Mouse (Mus musculus) thymus, postnatal 14 days (tissue): ENCODE measurements around the gene Sspn.

Experiments
- DNase-seq: peaks from one replicate; pipeline ENCODE4 v3.0.0; 2021

Sspn gene

DNA sequence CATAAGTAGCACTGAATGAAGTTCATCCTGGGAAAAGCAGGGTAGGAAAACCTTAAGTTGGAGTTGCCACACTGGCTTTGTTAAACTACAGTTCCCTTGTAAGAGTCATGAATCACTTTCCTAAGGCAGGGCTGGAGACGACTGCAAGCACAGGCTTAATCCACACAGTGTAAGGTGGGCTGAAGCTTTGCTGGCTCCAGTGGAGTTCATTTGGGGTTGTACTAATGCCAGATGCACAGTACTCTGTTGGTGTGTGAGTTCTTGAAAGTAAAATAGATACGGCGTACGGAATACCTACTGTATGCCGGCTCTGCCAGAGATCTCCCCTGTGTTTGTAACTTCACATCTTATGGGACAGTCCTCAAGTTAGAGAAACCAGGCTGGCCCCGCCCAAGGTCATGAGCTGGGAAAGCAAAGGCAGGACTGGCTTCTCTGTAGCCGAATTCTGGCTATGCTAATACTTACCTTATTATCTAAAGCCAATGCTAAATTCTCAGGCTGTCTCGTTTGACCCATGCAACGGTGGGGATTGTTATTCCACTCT, 3.3 kb downstream of the Sspn start:
- no peak for DNase-seq

DNA sequence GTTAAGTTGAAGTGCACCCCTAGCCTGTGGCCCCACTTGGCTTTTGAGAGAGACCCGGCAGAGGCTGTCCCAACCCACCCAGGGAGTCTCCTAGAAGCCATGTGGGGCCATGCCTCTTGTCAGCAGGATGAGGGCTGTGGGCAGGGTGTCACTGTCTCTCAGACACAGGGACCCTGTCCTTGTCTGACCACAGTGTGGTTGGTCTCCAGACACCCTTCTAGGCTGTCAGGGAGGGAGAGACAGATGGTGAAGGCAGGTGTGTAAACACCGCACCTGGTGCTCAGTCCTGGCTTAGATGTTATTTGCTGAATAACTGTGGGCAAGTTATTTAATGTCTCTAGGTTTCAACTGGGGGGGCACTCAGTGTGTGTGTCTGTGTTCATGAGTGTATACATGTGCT, 4.5 kb downstream of the Sspn start:
- DNase-seq: no peak

DNA sequence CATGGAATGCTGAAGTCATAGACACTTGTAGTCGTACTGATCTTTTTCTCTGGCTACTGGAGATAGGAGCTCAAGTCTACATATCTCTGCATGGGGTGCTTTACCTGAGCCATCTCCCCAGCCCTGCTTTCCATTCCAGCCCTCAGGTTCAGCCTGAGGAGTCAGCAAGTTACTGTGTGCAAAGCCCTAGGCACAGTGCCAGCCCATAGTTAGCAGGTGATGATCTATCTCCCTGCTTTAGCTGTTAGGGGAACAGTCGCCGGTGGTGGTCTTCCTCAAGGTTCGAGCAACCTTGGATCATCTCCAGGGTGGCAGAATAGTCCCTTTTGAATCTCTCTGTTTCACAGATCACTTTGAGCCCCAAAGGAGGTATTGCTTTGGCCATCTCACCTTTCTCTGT, 5.1 kb downstream of the Sspn start:
- no peak for DNase-seq

DNA sequence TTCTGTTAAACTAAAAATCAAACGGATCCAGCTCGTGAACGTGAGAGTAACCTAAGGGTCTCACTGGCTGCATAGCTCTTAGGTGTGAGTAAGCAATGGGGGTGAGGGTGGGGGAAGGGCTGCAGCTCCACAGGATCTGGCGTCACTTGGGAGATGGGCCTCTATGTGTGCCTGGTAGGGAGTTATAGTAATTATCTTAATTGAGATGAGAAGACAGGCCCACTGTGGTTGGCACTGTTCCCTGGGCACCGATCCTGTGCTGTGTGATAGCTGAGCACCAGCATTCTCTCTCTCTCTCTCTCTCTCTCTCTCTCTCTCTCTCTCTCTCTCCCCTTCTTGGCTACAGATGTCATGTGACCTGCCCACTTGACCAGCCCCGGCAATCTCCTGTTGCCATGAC, 9.4 kb downstream of the Sspn start:
- no peak for DNase-seq

DNA sequence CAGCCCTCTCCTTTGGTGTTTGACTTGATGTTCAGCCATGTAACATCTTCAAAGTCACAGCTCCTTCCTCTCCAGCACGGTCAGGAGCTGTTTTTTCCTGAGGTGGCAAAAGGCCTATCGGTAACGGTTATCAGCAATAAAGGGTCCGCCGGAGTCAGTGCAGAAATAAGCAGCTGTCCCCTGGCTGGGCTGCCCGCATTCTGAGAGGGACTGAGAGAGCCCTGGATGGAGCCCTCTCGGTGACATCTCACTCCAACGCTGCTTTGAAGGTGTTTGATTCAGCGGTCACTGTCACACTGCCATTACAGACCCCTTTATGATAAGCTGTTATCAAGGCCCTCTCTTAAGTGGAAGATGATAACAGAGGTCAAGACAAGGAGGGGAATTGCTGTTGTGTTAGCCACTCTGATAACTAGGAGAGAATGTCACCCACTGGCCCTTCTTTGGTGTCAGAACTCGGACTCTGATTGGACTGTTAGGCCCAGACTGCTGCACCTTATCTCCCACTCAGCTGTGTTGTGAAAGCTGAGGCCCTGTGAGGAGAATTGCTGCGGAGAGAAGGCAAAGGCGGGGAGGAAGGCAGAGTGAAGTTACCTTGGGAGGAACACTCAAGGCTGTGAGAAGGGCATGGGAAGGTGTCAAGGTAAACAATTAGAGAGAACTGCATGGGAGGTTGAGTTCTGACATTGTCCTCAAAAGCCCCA, 11.0 kb downstream of the Sspn start:
- no peak for DNase-seq

DNA sequence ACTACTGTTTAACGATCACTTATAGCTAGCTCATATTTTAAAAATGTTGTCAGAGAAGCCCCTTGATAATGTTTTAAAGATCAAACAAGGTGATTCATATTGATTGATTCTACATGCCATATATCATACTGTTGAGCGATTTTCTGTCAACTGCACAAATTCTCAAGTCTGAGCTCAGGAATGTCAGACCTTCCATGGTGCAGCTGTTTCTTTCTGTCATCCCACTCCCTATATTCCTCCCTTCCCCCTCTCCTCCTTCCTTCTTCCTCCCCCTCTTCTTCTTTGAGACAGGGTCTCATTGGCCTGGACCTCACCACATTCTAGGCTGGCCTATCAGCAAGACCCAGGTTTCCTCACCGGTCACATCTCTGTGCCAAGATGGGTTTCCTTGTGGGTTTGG, 12.0 kb downstream of the Sspn start:
- DNase-seq: no peak

DNA sequence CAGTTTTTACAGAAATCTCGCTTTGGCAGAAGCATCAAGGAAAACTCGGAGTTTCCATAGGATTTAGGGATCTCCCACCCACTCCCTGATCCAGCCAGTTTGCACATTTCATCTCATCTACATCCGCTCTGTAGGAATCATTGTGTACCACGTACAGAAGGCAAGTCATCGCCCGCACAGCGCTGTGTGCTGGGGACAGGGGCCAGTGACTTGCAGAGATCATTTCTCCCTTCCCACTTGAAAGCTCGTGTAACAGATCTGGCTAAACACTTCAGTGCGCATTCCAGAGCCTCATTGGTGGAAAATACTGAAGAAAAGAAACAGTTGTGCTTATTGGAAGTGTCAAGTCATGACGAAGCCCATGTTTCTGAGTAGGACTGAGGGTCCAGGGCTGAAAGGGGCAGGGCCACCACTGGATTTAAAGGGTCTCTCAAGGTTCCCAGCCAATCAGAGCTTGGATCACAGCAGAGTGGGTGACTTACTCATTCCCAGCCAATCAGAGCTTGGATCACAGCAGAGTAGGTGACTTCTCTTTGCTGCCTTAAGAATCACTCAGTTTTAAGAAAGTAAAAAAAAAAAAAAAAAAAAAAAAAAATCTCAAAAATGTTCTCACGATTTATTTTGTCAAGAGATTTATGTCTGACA, 14.4 kb downstream of the Sspn start:
- no peak for DNase-seq

DNA sequence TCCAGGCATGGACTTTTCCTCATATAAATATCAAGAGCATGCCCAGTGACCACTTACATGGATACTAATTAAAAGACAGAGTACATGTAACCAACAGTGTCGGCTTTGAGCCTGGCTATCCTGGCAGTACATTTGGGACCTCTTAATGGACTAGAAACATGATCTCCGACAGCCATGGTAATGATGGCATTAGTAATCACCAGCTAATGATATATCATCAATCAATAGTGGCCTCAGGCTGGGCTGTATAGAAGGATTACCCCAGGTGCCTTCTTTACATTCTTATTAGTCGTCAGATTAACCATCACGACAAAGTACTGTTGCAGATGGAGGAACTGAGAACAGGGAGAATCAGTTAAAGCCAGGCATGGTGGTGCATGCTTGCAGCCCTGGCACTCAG, 17.6 kb downstream of the Sspn start:
- DNase-seq: no peak

DNA sequence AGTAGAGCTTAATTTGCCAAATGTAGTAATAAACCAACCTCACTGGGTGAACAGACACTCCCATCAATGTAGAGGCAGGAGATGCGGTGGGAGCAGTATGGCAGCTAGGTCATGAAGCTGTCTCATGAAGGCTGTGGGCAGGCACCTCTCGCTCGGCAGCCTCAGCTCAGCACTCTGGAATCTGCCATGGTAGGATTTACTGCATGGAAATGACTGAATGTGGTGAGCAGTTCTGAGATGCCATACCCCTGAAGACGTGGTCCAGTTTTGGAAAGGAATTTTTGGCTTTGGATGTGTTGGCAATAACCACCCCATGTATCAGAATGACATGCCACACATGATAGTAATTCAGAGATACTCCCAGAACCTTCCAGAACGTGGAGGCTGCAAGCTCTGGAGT, 19.2 kb downstream of the Sspn start:
- no peak for DNase-seq

DNA sequence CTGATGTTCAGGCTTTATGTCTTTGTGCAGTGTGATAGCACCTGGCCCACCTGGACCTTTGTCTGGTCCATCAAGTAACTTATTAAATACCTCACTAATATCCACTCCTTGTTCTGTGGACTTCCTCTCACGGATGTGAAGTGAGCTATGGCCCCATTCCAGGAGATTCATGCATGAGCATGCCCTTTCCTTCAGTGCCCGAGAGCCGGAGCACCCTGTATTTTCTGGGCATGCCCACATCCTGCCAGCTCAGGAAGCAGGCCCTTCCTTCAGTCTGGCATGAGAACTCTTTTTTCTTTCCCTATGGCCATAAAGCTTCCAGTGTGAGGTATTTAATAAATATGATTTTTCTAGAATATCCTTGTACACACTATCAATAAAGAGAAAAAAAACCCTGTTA, 21.2 kb downstream of the Sspn start:
- no peak for DNase-seq

DNA sequence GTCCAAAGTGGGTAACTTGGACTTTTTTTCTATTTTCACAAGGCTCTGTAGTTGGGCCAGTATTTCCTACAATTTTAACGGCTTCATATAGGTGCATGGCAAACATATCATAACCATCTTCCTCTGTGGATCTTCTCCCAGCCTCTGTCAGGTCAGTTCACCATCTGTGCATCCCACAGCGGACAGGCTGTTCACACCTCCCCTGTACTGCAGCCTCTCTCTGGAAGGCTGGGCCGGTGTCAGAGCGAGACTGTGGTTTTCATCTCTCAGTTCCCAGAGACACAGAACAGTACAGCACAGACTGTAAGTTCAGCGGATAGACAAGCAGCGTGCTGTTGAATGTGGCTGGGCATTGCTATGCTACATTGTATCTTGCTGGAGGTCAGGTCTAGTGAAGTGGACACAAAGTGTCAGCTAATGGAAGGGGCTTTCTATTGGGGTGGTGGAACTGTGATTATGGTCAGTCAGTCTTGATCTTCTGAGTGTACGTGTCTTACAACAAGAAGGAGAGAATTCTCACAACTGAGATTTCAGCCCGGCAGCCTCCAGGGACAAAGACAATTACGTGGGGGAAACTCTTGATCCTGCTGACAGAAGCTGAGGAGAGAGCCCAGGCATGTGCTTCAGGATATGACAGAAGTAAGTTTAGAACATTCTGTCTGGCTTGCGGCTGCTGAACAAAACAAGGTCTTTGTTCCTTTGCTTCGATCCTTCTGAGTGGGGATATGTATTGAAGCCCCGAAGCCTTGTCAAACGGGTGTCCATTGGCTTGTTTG, 21.9 kb downstream of the Sspn start:
- no peak for DNase-seq

DNA sequence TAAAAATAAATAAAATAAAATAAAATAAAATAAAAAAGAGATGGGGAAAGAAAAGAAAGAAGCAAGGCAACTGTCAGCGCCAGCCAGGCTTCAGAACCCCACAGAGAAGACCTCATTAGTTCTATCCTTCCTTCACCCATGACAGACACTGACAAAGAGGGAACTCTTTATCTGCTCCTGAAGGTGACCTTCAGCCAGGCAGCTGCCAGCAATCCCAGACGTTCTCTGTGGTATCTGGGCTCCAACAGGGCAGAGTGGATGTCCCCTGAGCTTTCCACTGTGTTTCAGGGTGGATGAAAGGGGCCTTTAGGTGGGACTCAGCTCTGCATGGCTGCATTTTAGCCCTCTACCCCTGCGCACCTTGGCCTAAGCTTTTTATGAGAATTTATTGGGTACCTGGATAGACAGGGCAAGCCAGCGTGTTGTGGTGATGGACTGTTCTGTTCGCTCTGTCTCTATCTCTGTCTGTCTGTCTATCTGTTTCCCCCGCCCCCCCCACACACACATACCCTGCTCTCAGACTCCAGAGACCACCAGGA, 26.1 kb downstream of the Sspn start:
- no peak for DNase-seq

DNA sequence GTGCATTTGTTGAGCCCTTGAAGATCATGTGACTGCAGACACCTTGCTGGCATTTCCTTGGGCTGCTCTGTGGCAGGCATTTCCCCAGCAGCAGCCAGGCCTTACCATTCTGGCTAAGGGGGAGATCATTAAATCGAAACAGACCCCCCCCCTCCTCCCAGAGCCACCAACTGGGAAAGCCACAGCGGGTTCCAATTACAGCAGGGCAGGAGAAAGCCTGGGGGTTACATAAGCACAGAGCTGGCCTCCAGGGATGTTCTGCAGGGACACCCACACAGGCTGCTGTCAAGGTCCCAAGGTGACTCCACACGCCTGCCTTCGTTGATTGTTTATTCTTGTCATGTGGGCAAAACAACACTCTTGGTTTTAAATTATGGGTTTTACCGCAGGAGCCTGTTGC, 26.6 kb downstream of the Sspn start:
- no peak for DNase-seq

DNA sequence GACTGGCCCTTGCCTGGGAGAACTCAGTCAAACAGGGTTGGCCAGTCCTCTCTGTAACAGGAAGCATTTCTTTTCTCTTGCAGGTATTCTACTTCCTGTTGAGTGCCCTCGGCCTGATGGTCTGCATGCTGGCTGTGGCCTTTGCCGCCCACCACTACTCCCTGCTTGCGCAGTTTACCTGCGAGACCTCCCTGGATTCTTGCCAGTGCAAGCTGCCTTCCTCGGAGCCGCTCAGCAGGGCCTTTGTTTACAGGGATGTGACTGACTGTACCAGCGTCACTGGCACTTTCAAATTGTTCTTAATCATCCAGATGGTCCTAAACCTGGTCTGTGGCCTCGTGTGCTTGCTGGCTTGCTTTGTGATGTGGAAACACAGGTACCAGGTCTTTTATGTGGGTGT, 29.6 kb downstream of the Sspn start:
- DNase-seq: no peak

DNA sequence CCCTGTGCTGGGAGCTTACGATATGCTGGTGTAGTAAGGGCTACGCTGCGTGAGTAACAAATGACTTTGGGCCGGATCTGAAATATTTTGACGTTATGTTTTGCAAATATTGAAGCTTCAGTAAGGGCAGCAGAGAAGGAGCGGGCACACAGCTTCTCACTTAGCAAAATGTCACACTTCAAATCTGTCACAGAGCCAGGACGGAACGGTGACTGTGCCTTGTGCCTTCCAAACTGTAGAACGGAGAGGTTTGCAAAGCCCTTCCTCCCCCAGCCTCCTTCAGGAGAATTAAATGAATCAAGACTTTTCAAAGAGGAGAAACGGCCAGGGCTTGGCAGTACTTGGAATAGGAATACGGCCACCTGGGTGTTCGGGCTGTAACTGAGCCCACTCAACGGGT, 32.5 kb downstream of the Sspn start:
- DNase-seq: no peak

DNA sequence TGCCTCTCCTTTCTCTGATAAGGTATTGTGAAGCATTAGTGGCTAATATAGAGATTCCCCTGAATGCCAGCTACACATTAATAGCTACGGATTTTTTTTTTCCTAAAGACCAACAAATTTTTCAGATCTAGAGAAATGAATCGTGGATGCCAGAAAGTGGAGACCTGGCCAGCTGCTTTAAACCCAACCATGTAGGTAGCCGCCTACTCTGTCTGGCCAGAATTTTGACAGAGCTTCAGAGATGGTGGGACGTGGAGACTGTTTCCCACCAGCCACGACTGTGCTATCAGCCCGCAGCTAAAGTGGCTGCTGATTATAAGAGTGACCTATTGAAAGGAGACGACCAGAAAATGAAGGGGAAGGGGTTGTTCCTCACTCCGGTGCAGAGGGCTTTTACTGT, 36.3 kb downstream of the Sspn start:
- DNase-seq: no peak

DNA sequence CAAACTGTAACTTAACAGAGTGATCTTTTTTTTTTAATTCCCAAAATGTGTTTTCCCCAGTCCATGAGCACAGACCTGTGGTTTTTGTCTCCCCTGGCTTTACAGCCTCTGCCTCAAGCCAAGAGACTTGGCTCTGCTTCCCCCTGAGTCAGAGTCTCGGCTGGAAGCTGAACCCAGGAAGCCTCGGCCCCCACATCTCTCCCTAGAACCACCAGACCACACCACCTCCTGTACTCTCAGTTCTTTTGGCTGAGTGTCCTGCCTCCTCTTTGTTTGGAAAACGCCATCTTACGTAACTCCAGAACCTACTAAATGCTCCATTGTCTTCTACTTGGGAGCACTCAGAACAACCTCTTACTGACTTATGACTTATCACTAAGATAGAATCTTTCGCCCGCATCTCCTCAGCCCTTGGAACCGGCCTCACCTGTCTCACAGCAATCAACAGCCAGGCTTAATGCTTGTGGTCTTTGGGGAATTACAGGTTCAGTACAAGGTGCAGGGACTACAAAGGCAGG, 36.9 kb downstream of the Sspn start:
- DNase-seq: no peak

DNA sequence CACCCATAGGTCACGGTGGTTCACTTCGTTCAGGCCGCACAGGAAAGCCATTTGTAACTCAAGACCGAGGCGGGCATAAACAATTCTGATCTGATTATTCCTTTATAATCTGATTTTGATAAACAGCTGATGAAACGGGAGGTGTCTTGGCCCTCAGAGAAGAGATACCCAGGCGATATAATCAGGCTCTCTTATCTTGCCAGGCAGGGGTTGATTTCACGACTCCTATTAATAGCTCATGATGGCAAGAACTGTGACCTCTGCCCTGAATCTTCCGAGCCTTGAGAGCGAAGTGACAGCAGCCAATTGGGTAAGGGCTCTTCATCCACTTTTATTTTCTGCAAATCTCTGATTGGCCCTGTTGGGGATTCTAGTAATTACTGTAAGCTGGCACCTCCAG, 37.4 kb downstream of the Sspn start:
- no peak for DNase-seq

DNA sequence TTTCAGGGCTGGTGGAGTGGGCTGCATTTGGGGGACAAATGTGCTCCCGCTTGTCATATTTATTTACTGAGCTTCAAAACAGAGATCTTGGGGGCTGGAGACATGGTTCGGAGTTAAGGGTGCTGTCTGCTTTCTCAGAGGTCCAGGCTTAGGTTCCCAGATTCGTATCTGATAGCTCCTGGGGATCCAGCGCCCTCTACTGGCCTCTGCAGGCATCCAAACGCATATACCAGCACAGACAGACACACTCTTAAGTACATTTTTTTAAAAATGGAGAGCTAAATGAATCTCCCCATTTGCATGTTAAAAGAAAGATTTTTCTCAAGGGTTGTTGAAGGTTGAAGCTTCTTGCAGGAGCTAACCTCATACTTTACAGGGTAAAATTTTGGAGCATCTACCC, 38.1 kb downstream of the Sspn start:
- DNase-seq: peak; percentile 10

DNA sequence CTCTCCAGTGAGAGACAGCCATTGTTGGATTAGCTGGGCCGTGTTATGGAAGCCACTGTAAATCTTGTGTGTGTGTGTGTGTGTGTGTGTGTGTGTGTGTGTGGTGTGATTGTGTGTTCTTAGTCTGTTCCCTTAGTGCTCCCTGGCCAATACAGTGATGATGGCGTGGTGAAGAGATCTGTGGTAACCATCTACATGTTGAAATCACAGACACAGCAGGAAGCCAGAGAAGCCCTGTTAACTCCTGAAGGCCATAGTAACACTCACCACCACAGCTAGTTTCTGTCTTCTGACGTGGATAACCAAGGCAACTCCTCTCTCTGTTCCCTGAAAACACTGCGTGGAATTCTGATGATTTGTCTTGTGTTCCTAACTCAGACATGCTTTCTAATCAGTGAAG, 40.7 kb downstream of the Sspn start:
- DNase-seq: no peak

DNA sequence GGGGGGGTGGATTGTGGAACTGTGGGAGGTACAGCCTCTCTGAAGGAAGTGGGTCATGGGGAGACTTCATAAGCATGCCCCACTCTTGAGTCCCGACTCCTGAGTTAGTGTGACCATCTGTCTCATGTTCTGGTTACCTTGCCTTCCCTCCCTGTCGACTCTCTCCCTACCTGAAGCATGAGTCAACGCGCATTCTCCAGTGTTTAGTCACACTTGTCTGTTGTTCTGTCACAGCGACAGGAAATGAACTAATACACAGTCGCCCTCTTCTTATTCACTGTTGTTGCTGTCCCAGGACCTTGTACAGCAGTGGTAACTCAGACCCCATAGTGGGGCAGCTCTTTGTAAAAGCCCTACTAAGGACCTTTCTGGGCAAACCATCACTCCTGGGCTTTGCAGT, 41.4 kb downstream of the Sspn start:
- DNase-seq: no peak

DNA sequence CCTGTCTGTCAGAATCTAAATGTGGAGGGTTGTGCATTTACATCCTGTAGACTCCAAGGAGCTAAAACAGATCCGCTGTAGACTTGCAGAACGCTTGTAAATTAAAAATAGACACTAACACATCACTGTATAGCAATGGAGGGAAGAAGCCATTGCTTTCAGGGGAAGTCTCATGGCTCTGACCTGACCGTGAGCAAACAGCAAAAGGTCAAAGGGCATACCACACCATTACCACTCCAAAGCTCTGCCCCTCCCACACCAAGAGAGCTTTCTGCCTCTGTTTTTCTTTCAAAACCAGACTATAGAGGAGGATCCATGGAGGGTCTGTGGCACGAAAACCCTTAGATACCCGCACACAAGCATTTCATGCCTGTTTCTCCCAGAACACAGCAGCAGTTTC, 41.9 kb downstream of the Sspn start:
- no peak for DNase-seq

DNA sequence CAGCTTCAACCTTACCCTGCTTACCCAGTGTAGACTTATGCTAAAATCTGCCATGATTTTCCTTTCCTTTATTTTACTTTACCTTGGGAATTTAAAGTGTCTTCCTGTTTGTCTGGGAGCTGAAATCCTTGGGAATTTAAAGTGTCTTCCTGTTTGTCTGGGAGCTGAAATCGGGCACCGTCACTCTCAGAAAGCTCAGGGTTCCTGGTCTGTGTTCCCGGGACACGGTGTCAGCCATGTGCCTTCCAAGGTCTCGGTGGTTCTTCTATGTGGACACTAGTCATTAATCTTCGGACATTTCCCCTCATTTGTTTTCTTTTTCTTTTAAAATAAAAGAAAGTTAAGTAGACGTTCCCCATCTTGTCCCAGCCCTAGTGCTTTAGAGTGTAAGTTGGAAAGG, 43.3 kb downstream of the Sspn start:
- no peak for DNase-seq

DNA sequence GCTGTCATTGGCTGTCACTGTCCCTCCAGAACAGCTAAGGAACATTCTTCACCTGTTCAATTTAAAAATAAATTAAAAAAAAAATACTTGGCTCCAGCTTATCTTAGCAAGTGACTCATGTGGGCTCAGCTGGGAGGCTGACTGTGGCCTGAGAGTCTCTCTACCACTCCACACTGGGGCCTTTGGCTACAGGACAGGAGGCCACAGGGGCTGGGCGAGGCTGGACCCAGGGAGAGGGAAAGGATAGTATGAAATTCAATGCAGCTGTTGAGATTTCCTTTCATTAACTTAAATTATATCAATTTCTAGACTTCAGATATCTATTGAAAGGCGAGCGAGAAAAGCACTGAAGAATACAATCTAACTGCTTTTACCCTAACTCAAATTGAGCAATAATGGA, 45.9 kb downstream of the Sspn start:
- DNase-seq: no peak
